Mouse (Mus musculus) ES-CJ7 (cell line): ENCODE results near the gene Zfp982.

Source experiments
- DNase-seq: peaks from one replicate; pipeline ENCODE4 v3.0.0; 2011; ENCODE audit warnings: low read depth, low spot score

Gene Zfp982

GRCm38 (mm10) chr4:147559096-147559495, 66.9 kb downstream of the Zfp982 start:
- DNase-seq, result peak; percentile 61
